Mouse (Mus musculus) bone marrow macrophage, adult 2 months (primary cell): ENCODE measurements around the gene Ubqln4. TPM values are rescaled to one million over a fixed set of nuclear protein-coding genes. Genes with fewer than 3 reads are reported as not detected.
"Not testable (repeated sequence)": the region's sequence is repeated elsewhere in the genome, so short reads cannot be mapped to it uniquely, and the experiment has no call there.

Experiments used
- H3K27ac ChIP-seq: 2 replicates; pipeline ENCODE4 v1.5.1; 2012; ENCODE audit warnings: low read depth, low read length; ENCODE audit not compliant: insufficient read depth
- H3K4me1 ChIP-seq: 2 replicates; pipeline ENCODE4 v1.6.1; 2012; ENCODE audit warnings: low read length; ENCODE audit not compliant: control insufficient read depth, insufficient read depth
- H3K4me3 ChIP-seq: 2 replicates; pipeline ENCODE4 v1.5.1; 2012; ENCODE audit warnings: mild to moderate bottlenecking, low read length, moderate library complexity; ENCODE audit not compliant: insufficient read depth
- CTCF ChIP-seq: IDR thresholded peaks from 2 replicates; pipeline ENCODE4 v1.5.1; 2012; ENCODE audit warnings: low read depth, mild to moderate bottlenecking, low read length, moderate library complexity
- POLR2A ChIP-seq: IDR thresholded peaks from 2 replicates; pipeline ENCODE4 v1.6.1; 2012; ENCODE audit warnings: mild to moderate bottlenecking, low read depth, low read length, borderline replicate concordance
- polyA plus RNA-seq: library from polyadenylated mRNA; stranded (reverse); fragments of >200 nt; gene quantifications from 2 replicates; pipeline ENCODE4 v1.2.4, GENCODE M21; 2012; ENCODE audit not compliant: missing spikeins, insufficient read depth, insufficient read length

The Ubqln4 gene
- polyA plus RNA-seq, 1 experiment: 25.8 TPM

GRCm38 (mm10) chr3:88593893-88594580 is 40.5 kb downstream of the Ubqln4 start:
- TF ChIP-seq POLR2A (no peak), CTCF (no peak)
- no peak overlapping the region for H3K27ac ChIP-seq
- peaks cover 17% of the 10 kb centered on the region for H3K4me1 ChIP-seq
- H3K4me3 ChIP-seq: no peak overlapping the region

DNA sequence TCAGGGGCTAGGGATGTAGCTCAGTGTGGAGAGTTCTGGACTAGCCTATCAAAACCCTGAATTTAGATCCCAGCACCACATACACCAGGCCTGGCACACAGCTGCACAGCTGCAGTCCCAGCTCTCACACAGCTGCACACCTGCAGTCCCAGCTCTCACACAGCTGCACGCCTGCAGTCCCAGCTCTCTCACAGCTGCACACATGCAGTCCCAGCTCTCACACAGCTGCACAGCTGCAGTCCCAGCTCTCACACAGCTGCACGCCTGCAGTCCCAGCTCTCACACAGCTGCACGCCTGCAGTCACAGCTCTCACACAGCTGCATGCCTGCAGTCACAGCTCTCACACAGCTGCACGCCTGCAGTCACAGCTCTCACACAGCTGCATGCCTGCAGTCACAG is 43.0 kb downstream of the Ubqln4 start:
- peaks cover 17% of the 10 kb centered on the region for H3K4me1 ChIP-seq
- H3K4me3 ChIP-seq, H3K27ac ChIP-seq: not testable (repeated sequence)

DNA sequence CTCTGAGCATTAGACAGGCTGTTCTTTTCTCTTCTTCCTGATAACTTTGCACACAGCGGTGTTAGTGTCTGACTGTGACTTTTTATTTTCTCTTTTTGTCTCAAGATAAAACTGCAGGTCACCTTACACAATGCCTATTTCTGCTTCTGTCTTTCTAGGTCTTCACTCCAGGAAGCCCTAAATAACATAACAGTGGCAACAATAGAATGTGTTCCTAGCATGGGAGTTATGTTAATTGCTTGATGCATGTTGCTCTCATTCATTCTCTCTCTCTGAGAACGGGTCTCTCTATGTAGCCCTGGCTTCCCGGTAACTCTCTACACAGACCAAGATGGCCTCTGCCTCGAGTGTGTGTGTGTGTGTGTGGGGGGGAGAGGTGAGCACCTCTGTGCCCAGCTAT is 48.9 kb downstream of the Ubqln4 start:
- Histone ChIP-seq H3K4me1 (peaks cover 33% of the 10 kb centered on the region), H3K27ac (no peak overlapping the region), H3K4me3 (no peak overlapping the region)
- TF ChIP-seq POLR2A: no peak
- no peak for TF ChIP-seq CTCF

GRCm38 (mm10) chr3:88603714-88604161 is 50.2 kb downstream of the Ubqln4 start:
- peaks cover 41% of the 10 kb centered on the region for H3K4me1 ChIP-seq
- H3K4me3 ChIP-seq: no peak overlapping the region
- TF ChIP-seq POLR2A (no peak), CTCF (peak; percentile 83)
- peak overlapping the region; percentile 64 for H3K27ac ChIP-seq

DNA sequence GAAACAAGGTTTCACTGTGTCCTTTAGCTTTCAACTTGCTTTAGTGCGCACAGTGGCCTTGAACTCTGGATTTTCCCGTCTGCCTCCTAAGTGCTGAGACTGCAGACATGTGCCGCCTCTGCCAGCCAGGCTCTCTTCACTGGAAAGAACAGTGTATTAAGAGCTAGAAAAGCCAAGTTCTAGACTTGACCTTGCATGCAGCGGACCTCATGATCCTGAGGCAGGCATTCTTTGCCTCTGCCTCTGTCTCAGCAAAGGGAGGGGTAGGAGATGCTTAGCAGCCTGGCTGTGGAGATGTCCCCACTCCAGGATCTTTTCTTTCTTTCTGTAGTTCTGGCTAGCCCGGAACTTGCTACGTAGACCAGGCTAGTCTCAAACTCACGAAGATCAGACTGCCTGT is 51.3 kb downstream of the Ubqln4 start:
- Histone ChIP-seq H3K27ac (peak overlapping the region; percentile 64; the same call in 1 of the 2 replicates), H3K4me3 (no peak overlapping the region), H3K4me1 (peaks cover 52% of the 10 kb centered on the region)
- TF ChIP-seq POLR2A (no peak), CTCF (no peak)

DNA sequence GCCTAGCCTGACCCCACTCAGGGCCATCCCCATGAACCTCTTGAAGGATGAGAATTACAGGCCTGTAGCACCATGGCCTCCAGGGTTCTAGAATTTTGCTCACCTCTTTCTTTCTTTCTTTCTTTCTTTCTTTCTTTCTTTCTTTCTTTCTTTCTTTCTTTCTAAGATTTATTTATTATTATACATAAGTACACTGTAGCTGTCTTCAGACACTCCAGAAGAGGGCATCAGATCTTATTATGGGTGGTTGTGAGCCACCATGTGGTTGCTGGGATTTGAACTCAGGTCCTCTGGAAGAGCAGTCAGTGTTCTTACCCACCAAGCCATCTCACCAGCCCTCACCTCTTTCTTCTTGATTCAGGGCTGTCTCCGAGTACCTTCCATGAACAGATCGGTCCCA is 52.1 kb downstream of the Ubqln4 start, which contains the start of gene Arhgef2:
TSS of gene Arhgef2 (plus strand) at position 301 of the 400 bp plus-strand sequence.
- Histone ChIP-seq H3K27ac (peak within 1 kb of the TSS; percentile 73), H3K4me1 (peaks cover 54% of the 10 kb centered on the region)
- not testable (repeated sequence) for H3K4me3 ChIP-seq

GRCm38 (mm10) chr3:88607065-88607757 is 53.7 kb downstream of the Ubqln4 start:
- TF ChIP-seq POLR2A: no peak
- peak; percentile 52; the same call in 1 of the 2 replicates for TF ChIP-seq CTCF
- peak overlapping the region; percentile 90 for H3K27ac ChIP-seq
- H3K4me3 ChIP-seq: peak overlapping the region; percentile 63
- peaks cover 52% of the 10 kb centered on the region for H3K4me1 ChIP-seq

DNA sequence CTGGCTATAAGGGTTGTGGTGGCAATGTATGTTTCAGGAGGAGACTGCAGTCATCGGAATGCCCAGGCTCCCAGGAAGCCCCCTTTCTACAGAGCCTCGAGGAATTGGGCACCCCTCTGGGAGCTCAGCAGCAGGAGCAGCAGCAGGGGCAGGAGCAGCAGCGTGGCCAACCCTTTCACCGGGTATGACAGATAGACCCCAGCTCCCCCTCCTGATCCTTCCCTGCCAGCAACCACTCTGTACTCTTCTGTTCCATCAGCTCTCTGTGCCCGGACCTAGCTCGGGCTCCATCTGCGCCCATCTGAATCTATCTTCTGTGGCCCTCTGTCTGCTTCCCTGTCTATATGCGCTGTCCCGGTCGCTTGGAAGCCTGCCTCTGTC is 54.2 kb downstream of the Ubqln4 start:
- no peak for TF ChIP-seq POLR2A
- TF ChIP-seq CTCF: no peak
- H3K27ac ChIP-seq: no peak overlapping the region
- H3K4me3 ChIP-seq: peak overlapping the region; percentile 63
- peaks cover 49% of the 10 kb centered on the region for H3K4me1 ChIP-seq

DNA sequence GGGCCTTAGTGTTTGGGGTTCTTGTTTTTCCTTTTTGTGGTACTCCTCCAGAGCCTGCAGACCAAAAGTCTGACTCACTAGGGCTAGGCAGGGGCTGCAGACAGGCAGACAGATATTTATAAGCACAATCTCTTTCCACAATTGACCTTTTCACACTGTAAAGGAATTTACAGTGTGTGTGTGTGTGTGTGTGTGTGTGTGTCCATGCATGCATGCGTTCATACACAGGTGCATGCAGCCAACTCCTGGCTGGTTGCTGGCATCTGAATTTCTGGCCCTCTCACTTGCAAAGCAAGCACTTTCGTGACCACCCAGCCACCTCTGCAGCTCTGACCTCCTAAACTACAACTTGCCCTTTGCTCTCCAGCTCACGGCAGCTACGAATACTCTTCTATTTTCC is 55.5 kb downstream of the Ubqln4 start:
- no peak overlapping the region; the same call in 1 of the 2 replicates for H3K4me3 ChIP-seq
- peaks cover 39% of the 10 kb centered on the region for H3K4me1 ChIP-seq
- TF ChIP-seq POLR2A (no peak), CTCF (no peak)
- peak overlapping the region; percentile 20; the same call in 1 of the 2 replicates for H3K27ac ChIP-seq

DNA sequence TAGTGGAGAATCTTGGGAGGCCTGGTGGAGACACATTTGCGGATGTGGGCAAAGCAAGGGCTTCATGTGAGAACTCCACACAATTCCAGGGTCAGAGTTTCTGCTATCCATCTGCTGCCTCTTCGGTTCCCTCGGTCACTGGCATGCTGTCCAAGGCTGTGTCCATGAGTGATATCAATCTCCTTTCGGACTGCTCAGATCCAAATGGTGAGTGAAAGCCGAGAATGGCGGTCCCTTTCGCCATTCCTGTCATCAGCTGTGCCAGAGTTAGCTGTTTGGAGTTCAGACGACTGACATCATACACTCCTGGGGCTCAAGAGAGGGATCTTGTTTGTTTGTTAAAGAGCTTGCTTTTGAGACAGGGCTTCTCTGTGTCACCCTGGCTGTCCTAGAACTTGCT is 60.9 kb downstream of the Ubqln4 start:
- no peak overlapping the region for H3K4me3 ChIP-seq
- peaks cover 33% of the 10 kb centered on the region for H3K4me1 ChIP-seq
- no peak overlapping the region for H3K27ac ChIP-seq
- TF ChIP-seq CTCF: no peak
- TF ChIP-seq POLR2A: no peak

GRCm38 (mm10) chr3:88615117-88615516 is 61.6 kb downstream of the Ubqln4 start:
- TF ChIP-seq POLR2A (no peak), CTCF (no peak)
- Histone ChIP-seq H3K27ac (no peak overlapping the region), H3K4me1 (peaks cover 32% of the 10 kb centered on the region), H3K4me3 (no peak overlapping the region)
